Mouse (Mus musculus) bone marrow, adult 2 months (tissue): ENCODE data around the gene Litaf.

Experiments
- CTCF ChIP-seq: fragments of 200-500 bp; IDR thresholded peaks from 2 replicates; pipeline ENCODE4 v1.5.1; 2011; ENCODE audit warnings: low read length, control low read depth; ENCODE audit not compliant: control insufficient read depth, insufficient read depth
- POLR2A ChIP-seq: fragments of 200-500 bp; IDR thresholded peaks from 2 replicates; pipeline ENCODE4 v1.6.1; 2011; ENCODE audit warnings: low read depth, mild to moderate bottlenecking, control low read depth, low read length, borderline replicate concordance; ENCODE audit not compliant: control insufficient read depth

- no peak for TF ChIP-seq CTCF
- TF ChIP-seq POLR2A: peak; percentile 17; the same call in 1 of the 2 replicates
These were observed 59.9 kb downstream of the Litaf start for GRCm38 (mm10) chr16:11006100-11006499.
